Mouse (Mus musculus): ENCODE results near the gene Zfp385c.
"Not testable (repeated sequence)": the region's sequence is repeated elsewhere in the genome, so short reads cannot be mapped to it uniquely, and the experiment has no call there.

The Zfp385c gene

GRCm38 (mm10) chr11:100625754-100626700 is 66.2 kb downstream of the Zfp385c start:
- no peak for DNase-seq (ENCODE audit: low spot score)

- no peak for DNase-seq (ENCODE audit: low spot score)
Measured at GRCm38 (mm10) chr11:100623867-100624266, 68.4 kb downstream of the Zfp385c start.

GRCm38 (mm10) chr11:100622714-100623113 is 69.5 kb downstream of the Zfp385c start:
- peak; percentile 93 for DNase-seq (ENCODE audit: low spot score)

- peak; percentile 83 for DNase-seq (ENCODE audit: low spot score)
Measured at GRCm38 (mm10) chr11:100619982-100620381, 72.3 kb downstream of the Zfp385c start, which contains the start of gene Dnajc7. Gene Dnajc7, minus strand, starts transcription at chr11:100620168.

GRCm38 (mm10) chr11:100619485-100619975 is 72.7 kb downstream of the Zfp385c start:
- DNase-seq (ENCODE audit: low spot score) = peak; percentile 93

GRCm38 (mm10) chr11:100618761-100619484 is 73.3 kb downstream of the Zfp385c start, which contains the start of gene Nkiras2:
Gene Nkiras2, plus strand, starts transcription at chr11:100619244.
- peak; percentile 74 for DNase-seq (ENCODE audit: low spot score)

- DNase-seq (ENCODE audit: low spot score) = no peak
Measured at GRCm38 (mm10) chr11:100617480-100617879, 74.8 kb downstream of the Zfp385c start.

- not testable (repeated sequence) for DNase-seq (ENCODE audit: low spot score)
Measured at GRCm38 (mm10) chr11:100616836-100617235, 75.4 kb downstream of the Zfp385c start.

- no peak for DNase-seq (ENCODE audit: low spot score)
Measured at GRCm38 (mm10) chr11:100616332-100616731, 75.9 kb downstream of the Zfp385c start.

GRCm38 (mm10) chr11:100613241-100613640 is 79.0 kb downstream of the Zfp385c start:
- no peak for DNase-seq (ENCODE audit: low spot score)

- peak; percentile 39 for DNase-seq (ENCODE audit: low spot score)
Measured at GRCm38 (mm10) chr11:100611627-100612026, 80.6 kb downstream of the Zfp385c start.

GRCm38 (mm10) chr11:100609997-100610680 is 82.1 kb downstream of the Zfp385c start:
- DNase-seq (ENCODE audit: low spot score) = peak; percentile 62

- no peak for DNase-seq (ENCODE audit: low spot score)
Measured at GRCm38 (mm10) chr11:100609355-100609996, 82.8 kb downstream of the Zfp385c start.

- DNase-seq (ENCODE audit: low spot score) = peak; percentile 45
Measured at GRCm38 (mm10) chr11:100608796-100609195, 83.5 kb downstream of the Zfp385c start.

GRCm38 (mm10) chr11:100607121-100607520 is 85.1 kb downstream of the Zfp385c start:
- no peak for DNase-seq (ENCODE audit: low spot score)

GRCm38 (mm10) chr11:100605451-100605850 is 86.8 kb downstream of the Zfp385c start:
- DNase-seq (ENCODE audit: low spot score) = no peak

GRCm38 (mm10) chr11:100604321-100605005 is 87.8 kb downstream of the Zfp385c start:
- DNase-seq (ENCODE audit: low spot score) = no peak

GRCm38 (mm10) chr11:100603813-100604212 is 88.4 kb downstream of the Zfp385c start:
- DNase-seq (ENCODE audit: low spot score) = no peak

- no peak for DNase-seq (ENCODE audit: low spot score)
Measured at GRCm38 (mm10) chr11:100603155-100603554, 89.1 kb downstream of the Zfp385c start.

- no peak for DNase-seq (ENCODE audit: low spot score)
Measured at GRCm38 (mm10) chr11:100601372-100601771, 90.9 kb downstream of the Zfp385c start.

- DNase-seq (ENCODE audit: low spot score) = no peak
Measured at GRCm38 (mm10) chr11:100598074-100598473, 94.2 kb downstream of the Zfp385c start.

Measured in T-cell, adult 2 months (primary cell).